ENCODE assay signal across 7 mouse cellular contexts in genomic region chr16:37011922-37012289, GRCm38 (mm10). TPM values are rescaled to one million over a fixed set of nuclear protein-coding genes. Genes with fewer than 3 reads are reported as not detected.
DNase-seq lines count a peak whose midpoint lies in the region; ATAC-seq lines count a peak whose summit lies in the region.

No protein-coding gene starts in this region.

- no peaks in the 10 kb centered on the region for H3K36me3 ChIP-seq in lung, embryonic 16.5 days (ENCODE audit: control insufficient read depth, insufficient read depth, low read length)
- peaks cover 4% of the 10 kb centered on the region; the same call in 1 of the 2 replicates for H3K36me3 ChIP-seq in limb, embryonic 13.5 days
- peaks cover 3% of the 10 kb centered on the region; the same call in 1 of the 2 replicates for H3K36me3 ChIP-seq in stomach, embryonic 14.5 days (ENCODE audit: control insufficient read depth, insufficient read depth, low read length)

- H3K4me1 ChIP-seq in lung, embryonic 16.5 days (replicated peaks; ENCODE audit: control insufficient read depth, insufficient read depth, low read length), result peaks cover 10% of the 10 kb centered on the region
- H3K4me1 ChIP-seq in limb, embryonic 13.5 days, result peaks cover 12% of the 10 kb centered on the region
- H3K4me1 ChIP-seq in stomach, embryonic 14.5 days (ENCODE audit: control insufficient read depth, insufficient read depth, low read length), result peaks cover 6% of the 10 kb centered on the region

- peak; percentile 56 for ATAC-seq in lung, embryonic 16.5 days (ENCODE audit: low read depth)
- peak; percentile 56 for ATAC-seq in erythroid progenitor cell, adult 5-6 weeks (replicated peaks; ENCODE audit: low FRiP score, poor library complexity, severe bottlenecking)
- ATAC-seq in limb, embryonic 13.5 days (ENCODE audit: low FRiP score, low read depth), result peak; percentile 66
- peak; percentile 64; the same call in 1 of the 2 replicates for ATAC-seq in stomach, embryonic 14.5 days (ENCODE audit: insufficient number of reproducible peaks, insufficient read depth, low FRiP score, low read depth)
- no peak for ATAC-seq in frontal cortex, adult (ENCODE audit: low TSS enrichment)

- no peaks in the 10 kb centered on the region for H3K9me3 ChIP-seq in lung, embryonic 16.5 days (ENCODE audit: control insufficient read depth, low read length)
- no peaks in the 10 kb centered on the region for H3K9me3 ChIP-seq in limb, embryonic 13.5 days
- no peaks in the 10 kb centered on the region for H3K9me3 ChIP-seq in stomach, embryonic 14.5 days (ENCODE audit: control insufficient read depth, low read depth, low read length)

- under 1% methylated on average over 26 of the region's 26 CpGs for WGBS in lung, embryonic 16.5 days
- under 1% methylated on average over 26 of the region's 26 CpGs for WGBS in limb, embryonic 13.5 days
- under 1% methylated on average over 26 of the region's 26 CpGs for WGBS in stomach, embryonic 14.5 days

- peak overlapping the region; percentile 70 for H3K4me3 ChIP-seq in lung, embryonic 16.5 days (ENCODE audit: low read length)
- H3K4me3 ChIP-seq in limb, embryonic 13.5 days, result peak overlapping the region; percentile 88
- peak overlapping the region; percentile 83 for H3K4me3 ChIP-seq in stomach, embryonic 14.5 days (ENCODE audit: low read depth, low read length)

- no peak for DNase-seq in lung, postnatal 10 days
- no peak for DNase-seq in cerebellum, postnatal 4 days (ENCODE audit: low spot score in 2 of 2)

- H3K4me2 ChIP-seq in lung, embryonic 16.5 days (ENCODE audit: low read depth, low read length), result peak overlapping the region; percentile 74
- peak overlapping the region; percentile 95 for H3K4me2 ChIP-seq in limb, embryonic 13.5 days (replicated peaks)
- peak overlapping the region; percentile 79 for H3K4me2 ChIP-seq in stomach, embryonic 14.5 days (replicated peaks; ENCODE audit: low read depth, low read length)

- H3K9ac ChIP-seq in lung, embryonic 16.5 days (ENCODE audit: low read length), result peak overlapping the region; percentile 77
- H3K9ac ChIP-seq in limb, embryonic 13.5 days, result peak overlapping the region; percentile 87
- peak overlapping the region; percentile 69 for H3K9ac ChIP-seq in stomach, embryonic 14.5 days (replicated peaks; ENCODE audit: low read depth, low read length)

- no peaks in the 10 kb centered on the region for H3K27me3 ChIP-seq in lung, embryonic 16.5 days (ENCODE audit: control insufficient read depth, insufficient read depth, low read depth, low read length)
- no peaks in the 10 kb centered on the region for H3K27me3 ChIP-seq in limb, embryonic 13.5 days
- no peaks in the 10 kb centered on the region for H3K27me3 ChIP-seq in stomach, embryonic 14.5 days (ENCODE audit: control insufficient read depth, insufficient read depth, low read length)

- no peak overlapping the region for H3K27ac ChIP-seq in lung, embryonic 16.5 days (ENCODE audit: low read length)
- no peak overlapping the region for H3K27ac ChIP-seq in limb, embryonic 13.5 days
- H3K27ac ChIP-seq in stomach, embryonic 14.5 days (ENCODE audit: low read length), result no peak overlapping the region

RNA-seq across cellular contexts. Expression of gene Polq, which starts 0.3 kb away (rescaled TPM):
- polyA plus RNA-seq in lung, embryonic 16.5 days (2015; fragmentation: Nextera tagmentation; extraction: Ambion mirVana), result 5.6 and 8.4 TPM in 2 replicates
- 80.5 and 94.1 TPM in 2 replicates for total RNA-seq in erythroid progenitor cell, adult 5-6 weeks (2015; ENCODE audit: low replicate concordance)
- 108 and 116 TPM in 2 replicates for total RNA-seq in erythroid progenitor cell, adult 5-6 weeks (2017; ENCODE audit: low replicate concordance)
- polyA plus RNA-seq in limb, embryonic 13.5 days (2015; fragmentation: Nextera tagmentation; extraction: Ambion mirVana), result 7.6 and 8.6 TPM in 2 replicates
- polyA plus RNA-seq in stomach, embryonic 14.5 days (2014; fragmentation: Nextera tagmentation; extraction: Ambion mirVana), result 10.5 and 11.7 TPM in 2 replicates

RNA-seq across cellular contexts. Expression of gene Fbxo40, which starts 21.6 kb away (rescaled TPM):
- polyA plus RNA-seq in lung, embryonic 16.5 days (2015; fragmentation: Nextera tagmentation; extraction: Ambion mirVana), result 0.18 and 0.26 TPM in 2 replicates
- not detected in 2 replicates for total RNA-seq in erythroid progenitor cell, adult 5-6 weeks (2015; ENCODE audit: low replicate concordance)
- total RNA-seq in erythroid progenitor cell, adult 5-6 weeks (2017; ENCODE audit: low replicate concordance), result not detected in 2 replicates
- polyA plus RNA-seq in limb, embryonic 13.5 days (2015; fragmentation: Nextera tagmentation; extraction: Ambion mirVana), result 0.08 and 0.15 TPM in 2 replicates
- polyA plus RNA-seq in stomach, embryonic 14.5 days (2014; fragmentation: Nextera tagmentation; extraction: Ambion mirVana), result not detected in 2 replicates
